Mouse (Mus musculus) testis, adult 2 months (tissue): Measurements from ENCODE around the gene Zc3h12c. TPM values are rescaled to one million over a fixed set of nuclear protein-coding genes. Genes with fewer than 3 reads are reported as not detected.
A peak's percentile ranks its signal among the peaks of the same experiment; 100 is the strongest.

Experiments used
- H3K27ac ChIP-seq: fragments of 200-500 bp; 2 replicates; pipeline ENCODE4 v1.5.1; 2012; ENCODE audit warnings: low read depth, low read length; ENCODE audit not compliant: control insufficient read depth, insufficient read depth
- H3K27me3 ChIP-seq: fragments of 200-500 bp; 2 replicates; pipeline ENCODE4 v1.6.1; 2012; ENCODE audit warnings: mild to moderate bottlenecking, low read length, moderate library complexity; ENCODE audit not compliant: control insufficient read depth, insufficient read depth
- H3K36me3 ChIP-seq: fragments of 200-500 bp; 2 replicates; pipeline ENCODE4 v1.6.1; 2012; ENCODE audit warnings: mild to moderate bottlenecking, low read length; ENCODE audit not compliant: control insufficient read depth, insufficient read depth
- H3K4me1 ChIP-seq: fragments of 200-500 bp; 2 replicates; pipeline ENCODE4 v1.6.1; 2012; ENCODE audit warnings: low read length; ENCODE audit not compliant: control insufficient read depth, insufficient read depth
- H3K4me3 ChIP-seq: fragments of 200-500 bp; 2 replicates; pipeline ENCODE4 v1.5.1; 2012; ENCODE audit warnings: low read depth, mild to moderate bottlenecking, low read length, moderate library complexity, mixed read lengths; ENCODE audit not compliant: control insufficient read depth
- CTCF ChIP-seq: fragments of 200-500 bp; IDR thresholded peaks from 2 replicates; pipeline ENCODE4 v1.5.1; 2012; ENCODE audit warnings: low read depth, mild to moderate bottlenecking, inconsistent platforms, low read length, moderate library complexity; ENCODE audit not compliant: control insufficient read depth, insufficient read depth, insufficient replicate concordance
- POLR2A ChIP-seq: fragments of 200-500 bp; IDR thresholded peaks from 2 replicates; pipeline ENCODE4 v1.6.1; 2012; ENCODE audit warnings: low read depth, mild to moderate bottlenecking, inconsistent platforms, low read length, moderate library complexity; ENCODE audit not compliant: control insufficient read depth
- polyA plus RNA-seq: library from polyadenylated mRNA; depleted of rRNA; stranded (reverse); fragments of >200 nt; gene quantifications from 2 replicates; pipeline ENCODE4 v1.2.3, GENCODE M21; 2012

Gene Zc3h12c
- polyA plus RNA-seq, 1 experiment: 2.1 TPM

GRCm38 (mm10) chr9:52103448-52104224 lies 64.7 kb downstream of the Zc3h12c start:
- H3K4me1 ChIP-seq: 0 out of 2 replicates have a peak, but pooled peaks cover 2% of the 10 kb centered on the region
- TF ChIP-seq POLR2A (no peak), CTCF (no peak)

GRCm38 (mm10) chr9:52102060-52102844 lies 66.1 kb downstream of the Zc3h12c start:
- H3K4me1 ChIP-seq: 0 out of 2 replicates have a peak, but pooled peaks cover 2% of the 10 kb centered on the region
- no peaks in the 10 kb centered on the region for H3K36me3 ChIP-seq
- H3K4me3 ChIP-seq: no peak overlapping the region
- no peak overlapping the region for H3K27ac ChIP-seq
- TF ChIP-seq CTCF (no peak), POLR2A (no peak)
- no peaks in the 10 kb centered on the region for H3K27me3 ChIP-seq

More at GRCm38 (mm10) chr9:52103448-52104224, 64.7 kb downstream of the Zc3h12c start:
- Histone ChIP-seq H3K27ac (0 out of 2 replicates have a peak overlapping the region, but pooled peaks have one; percentile 19), H3K27me3 (no peaks in the 10 kb centered on the region), H3K36me3 (no peaks in the 10 kb centered on the region), H3K4me3 (no peak overlapping the region)

GRCm38 (mm10) chr9:52100426-52100825 lies 67.9 kb downstream of the Zc3h12c start:
- no peak for TF ChIP-seq POLR2A
- no peak for TF ChIP-seq CTCF
- Histone ChIP-seq H3K27me3 (no peaks in the 10 kb centered on the region), H3K4me3 (no peak overlapping the region), H3K27ac (no peak overlapping the region), H3K4me1 (0 out of 2 replicates have a peak, but pooled peaks cover 2% of the 10 kb centered on the region), H3K36me3 (no peaks in the 10 kb centered on the region)

- Histone ChIP-seq H3K27me3 (no peaks in the 10 kb centered on the region), H3K27ac (no peak overlapping the region), H3K36me3 (no peaks in the 10 kb centered on the region), H3K4me3 (no peak overlapping the region; the same call in 1 of the 2 replicates), H3K4me1 (0 out of 2 replicates have a peak, but pooled peaks cover 2% of the 10 kb centered on the region)
- TF ChIP-seq POLR2A (no peak), CTCF (peak; percentile 92)
Observed at GRCm38 (mm10) chr9:52098600-52098999, 69.8 kb downstream of the Zc3h12c start.

GRCm38 (mm10) chr9:52097386-52097785 lies 71.0 kb downstream of the Zc3h12c start:
- Histone ChIP-seq H3K27ac (no peak overlapping the region), H3K4me1 (peaks cover 6% of the 10 kb centered on the region)
- no peak for TF ChIP-seq POLR2A
- TF ChIP-seq CTCF: no peak

GRCm38 (mm10) chr9:52095666-52096065 lies 72.7 kb downstream of the Zc3h12c start:
- Histone ChIP-seq H3K4me3 (no peak overlapping the region), H3K27ac (no peak overlapping the region), H3K36me3 (no peaks in the 10 kb centered on the region), H3K27me3 (no peaks in the 10 kb centered on the region), H3K4me1 (peaks cover 9% of the 10 kb centered on the region)
- TF ChIP-seq POLR2A (no peak), CTCF (no peak)

More at GRCm38 (mm10) chr9:52097386-52097785, 71.0 kb downstream of the Zc3h12c start:
- Histone ChIP-seq H3K36me3 (no peaks in the 10 kb centered on the region), H3K27me3 (no peaks in the 10 kb centered on the region), H3K4me3 (no peak overlapping the region)

- no peak overlapping the region for H3K4me3 ChIP-seq
- H3K27ac ChIP-seq: no peak overlapping the region
- no peaks in the 10 kb centered on the region for H3K27me3 ChIP-seq
- peaks cover 9% of the 10 kb centered on the region for H3K4me1 ChIP-seq
- no peak for TF ChIP-seq CTCF
- no peak for TF ChIP-seq POLR2A
- 0 out of 2 replicates have a peak, but pooled peaks cover under 1% of the 10 kb centered on the region for H3K36me3 ChIP-seq
Observed at GRCm38 (mm10) chr9:52094471-52094980, 73.8 kb downstream of the Zc3h12c start.
